Mouse (Mus musculus): ENCODE data around the gene Lpcat2b.

DNA sequence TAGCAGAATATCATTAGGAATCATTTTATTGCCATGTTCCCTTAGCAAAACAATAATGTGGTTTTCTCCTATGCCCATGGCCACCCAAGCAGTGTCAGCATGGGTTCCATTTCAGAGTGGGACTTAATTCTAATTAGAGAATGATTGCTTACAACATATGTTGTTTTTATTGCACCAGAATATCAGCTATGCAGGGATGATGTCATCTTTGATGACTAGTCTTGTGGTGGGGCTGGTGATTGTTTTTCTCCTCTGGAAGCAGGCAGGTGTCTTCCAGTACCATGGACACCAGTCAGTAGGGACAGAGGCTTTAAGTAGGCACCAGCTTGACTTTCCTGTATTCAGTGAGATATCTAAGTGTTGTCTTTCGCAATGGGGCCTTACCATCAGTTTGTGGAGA is 43.6 kb upstream of the Lpcat2b start:
- TF ChIP-seq CTCF (IDR thresholded peaks at IDR 0.05; ENCODE audit: extremely low read depth, insufficient read depth, low read length) (no peak), POLR2A (IDR thresholded peaks at IDR 0.05; ENCODE audit: extremely low read depth, insufficient read depth, low read length) (no peak)
